Mouse (Mus musculus) heart, embryonic 15.5 days (tissue): Measurements from ENCODE around the gene Ptprt. TPM values are rescaled to one million over a fixed set of nuclear protein-coding genes. Genes with fewer than 3 reads are reported as not detected.

ENCODE experiments used
- ATAC-seq: fragments of 200-750 bp; cut with Nextera tagmentation; replicated peaks from 2 replicates; pipeline ENCODE4 v1.8.0; 2017; ENCODE audit warnings: low read depth, moderate TSS enrichment; ENCODE audit not compliant: insufficient number of reproducible peaks, insufficient read depth, low FRiP score
- H3K27ac ChIP-seq: fragments of 300-500 bp; sonication (generic); 2 replicates; pipeline ENCODE4 v1.5.1; 2015; ENCODE audit warnings: mild to moderate bottlenecking, inconsistent platforms
- H3K27me3 ChIP-seq: fragments of 300-500 bp; sonication (generic); 2 replicates; pipeline ENCODE4 v1.6.1; 2015; ENCODE audit warnings: inconsistent platforms
- H3K36me3 ChIP-seq: fragments of 300-500 bp; sonication (generic); 2 replicates; pipeline ENCODE4 v1.6.1; 2015; ENCODE audit warnings: mild to moderate bottlenecking, inconsistent platforms
- H3K4me1 ChIP-seq: fragments of 300-500 bp; sonication (generic); replicated peaks from 2 replicates; pipeline ENCODE4 v1.6.1; 2015; ENCODE audit warnings: inconsistent platforms
- H3K4me2 ChIP-seq: fragments of 300-500 bp; sonication (generic); 2 replicates; pipeline ENCODE4 v1.6.1; 2015; ENCODE audit warnings: inconsistent platforms, mild to moderate bottlenecking, moderate library complexity
- H3K4me3 ChIP-seq: fragments of 300-500 bp; sonication (generic); 2 replicates; pipeline ENCODE4 v1.5.1; 2015; ENCODE audit warnings: mild to moderate bottlenecking, inconsistent platforms
- H3K9ac ChIP-seq: fragments of 300-500 bp; sonication (generic); 2 replicates; pipeline ENCODE4 v1.6.1; 2015; ENCODE audit warnings: mild to moderate bottlenecking, inconsistent platforms
- H3K9me3 ChIP-seq: fragments of 300-500 bp; sonication (generic); replicated peaks from 2 replicates; pipeline ENCODE4 v1.6.1; 2016; ENCODE audit warnings: inconsistent platforms
- WGBS: fragments of 180-500 bp; shearing (Covaris S2); methylation state at CpG from one replicate; pipeline ENCODE4 v1.1.7; 2015; ENCODE audit warnings: mixed read lengths; 5-methylcytosine and 5-hydroxymethylcytosine counted together
- polyA plus RNA-seq: library from polyadenylated mRNA; unstranded; fragments of >200 nt; fragmentation: Nextera tagmentation; extraction: Ambion mirVana; gene quantifications from 2 replicates; pipeline ENCODE4 v1.2.1, GENCODE M21; 2015

Ptprt gene
- polyA plus RNA-seq, 1 experiment from 2014 or later, result 0.13 TPM

- H3K4me3 ChIP-seq, result no peak overlapping the region
- H3K27ac ChIP-seq, result no peak overlapping the region
- no peak overlapping the region for H3K9ac ChIP-seq
- no peak for ATAC-seq
- no peak overlapping the region for H3K4me2 ChIP-seq
- no peaks in the 10 kb centered on the region for H3K9me3 ChIP-seq
- 60% methylated on average over 4 of the region's 4 CpGs for WGBS
- no peaks in the 10 kb centered on the region for H3K36me3 ChIP-seq
- no peaks in the 10 kb centered on the region for H3K27me3 ChIP-seq
- no peaks in the 10 kb centered on the region for H3K4me1 ChIP-seq
Measured at GRCm38 (mm10) chr2:162411014-162411413, 249.9 kb downstream of the Ptprt start.

- Histone ChIP-seq H3K9me3 (no peaks in the 10 kb centered on the region), H3K4me3 (no peak overlapping the region), H3K9ac (no peak overlapping the region), H3K4me2 (no peak overlapping the region), H3K4me1 (no peaks in the 10 kb centered on the region), H3K36me3 (no peaks in the 10 kb centered on the region), H3K27me3 (no peaks in the 10 kb centered on the region), H3K27ac (no peak overlapping the region)
- 63% methylated on average over 8 of the region's 8 CpGs for whole genome bisulfite sequencing
- no peak for ATAC-seq
Measured at GRCm38 (mm10) chr2:162409245-162409644, 251.7 kb downstream of the Ptprt start.

GRCm38 (mm10) chr2:162401316-162402100 is 259.4 kb downstream of the Ptprt start:
- Histone ChIP-seq H3K27ac (no peak overlapping the region), H3K9me3 (no peaks in the 10 kb centered on the region), H3K4me1 (no peaks in the 10 kb centered on the region), H3K4me2 (no peak overlapping the region), H3K4me3 (no peak overlapping the region), H3K27me3 (no peaks in the 10 kb centered on the region), H3K9ac (no peak overlapping the region), H3K36me3 (no peaks in the 10 kb centered on the region)
- WGBS, result 53% methylated on average over 6 of the region's 6 CpGs
- ATAC-seq, result no peak

GRCm38 (mm10) chr2:162394601-162395000 is 266.3 kb downstream of the Ptprt start:
- H3K4me3 ChIP-seq, result no peak overlapping the region
- H3K4me1 ChIP-seq, result no peaks in the 10 kb centered on the region
- no peaks in the 10 kb centered on the region for H3K36me3 ChIP-seq
- no peaks in the 10 kb centered on the region for H3K9me3 ChIP-seq
- no peak for ATAC-seq
- 54% methylated on average over 6 of the region's 6 CpGs for WGBS
- no peak overlapping the region for H3K4me2 ChIP-seq
- H3K27me3 ChIP-seq, result no peaks in the 10 kb centered on the region
- H3K9ac ChIP-seq, result no peak overlapping the region
- no peak overlapping the region for H3K27ac ChIP-seq

- Histone ChIP-seq H3K4me1 (no peaks in the 10 kb centered on the region), H3K27me3 (no peaks in the 10 kb centered on the region), H3K4me3 (no peak overlapping the region), H3K27ac (no peak overlapping the region), H3K4me2 (no peak overlapping the region), H3K9ac (no peak overlapping the region), H3K36me3 (no peaks in the 10 kb centered on the region), H3K9me3 (no peaks in the 10 kb centered on the region)
- WGBS, result 80% methylated on average over 4 of the region's 4 CpGs
- no peak for ATAC-seq
Measured at GRCm38 (mm10) chr2:162391834-162392233, 269.1 kb downstream of the Ptprt start.

GRCm38 (mm10) chr2:162377309-162377708 is 283.6 kb downstream of the Ptprt start:
- Histone ChIP-seq H3K4me3 (no peak overlapping the region), H3K4me1 (no peaks in the 10 kb centered on the region), H3K9ac (no peak overlapping the region), H3K4me2 (no peak overlapping the region), H3K27ac (no peak overlapping the region), H3K9me3 (no peaks in the 10 kb centered on the region), H3K27me3 (no peaks in the 10 kb centered on the region), H3K36me3 (no peaks in the 10 kb centered on the region)
- no peak for ATAC-seq
- 85% methylated on average over 7 of the region's 7 CpGs for WGBS

GRCm38 (mm10) chr2:162349047-162349446 is 311.9 kb downstream of the Ptprt start:
- H3K4me2 ChIP-seq, result no peak overlapping the region
- no peaks in the 10 kb centered on the region for H3K27me3 ChIP-seq
- H3K27ac ChIP-seq, result no peak overlapping the region
- ATAC-seq, result no peak
- no peak overlapping the region for H3K9ac ChIP-seq
- no peaks in the 10 kb centered on the region for H3K4me1 ChIP-seq
- 33% methylated on average over 1 of the region's 1 CpGs for WGBS
- H3K9me3 ChIP-seq, result no peaks in the 10 kb centered on the region
- no peaks in the 10 kb centered on the region for H3K36me3 ChIP-seq
- H3K4me3 ChIP-seq, result no peak overlapping the region

GRCm38 (mm10) chr2:162341846-162342245 is 319.1 kb downstream of the Ptprt start:
- Histone ChIP-seq H3K4me3 (no peak overlapping the region), H3K9ac (no peak overlapping the region), H3K36me3 (no peaks in the 10 kb centered on the region), H3K4me2 (no peak overlapping the region), H3K9me3 (no peaks in the 10 kb centered on the region), H3K4me1 (no peaks in the 10 kb centered on the region), H3K27me3 (no peaks in the 10 kb centered on the region), H3K27ac (no peak overlapping the region)
- WGBS, result 64% methylated on average over 2 of the region's 2 CpGs
- ATAC-seq, result no peak

- Histone ChIP-seq H3K4me2 (no peak overlapping the region), H3K27me3 (no peaks in the 10 kb centered on the region), H3K36me3 (no peaks in the 10 kb centered on the region), H3K9ac (no peak overlapping the region), H3K4me3 (no peak overlapping the region), H3K27ac (no peak overlapping the region), H3K9me3 (no peaks in the 10 kb centered on the region), H3K4me1 (no peaks in the 10 kb centered on the region)
- ATAC-seq, result no peak
- 81% methylated on average over 1 of the region's 1 CpGs for WGBS
Measured at GRCm38 (mm10) chr2:162340231-162340630, 320.7 kb downstream of the Ptprt start.

- no peak for ATAC-seq
- Histone ChIP-seq H3K27ac (no peak overlapping the region), H3K27me3 (no peaks in the 10 kb centered on the region), H3K9me3 (no peaks in the 10 kb centered on the region), H3K4me2 (no peak overlapping the region), H3K4me3 (no peak overlapping the region), H3K9ac (no peak overlapping the region), H3K4me1 (no peaks in the 10 kb centered on the region), H3K36me3 (no peaks in the 10 kb centered on the region)
- WGBS, result 60% methylated on average over 5 of the region's 5 CpGs
Measured at GRCm38 (mm10) chr2:162332066-162332683, 328.8 kb downstream of the Ptprt start.

GRCm38 (mm10) chr2:162329430-162329829 is 331.5 kb downstream of the Ptprt start:
- H3K4me3 ChIP-seq, result no peak overlapping the region
- H3K27me3 ChIP-seq, result no peaks in the 10 kb centered on the region
- no peaks in the 10 kb centered on the region for H3K36me3 ChIP-seq
- WGBS, result 75% methylated on average over 9 of the region's 9 CpGs
- H3K4me2 ChIP-seq, result no peak overlapping the region
- H3K9me3 ChIP-seq, result no peaks in the 10 kb centered on the region
- ATAC-seq, result no peak
- no peaks in the 10 kb centered on the region for H3K4me1 ChIP-seq
- no peak overlapping the region for H3K27ac ChIP-seq
- no peak overlapping the region for H3K9ac ChIP-seq

- ATAC-seq, result no peak
- H3K4me2 ChIP-seq, result no peak overlapping the region
- no peak overlapping the region for H3K9ac ChIP-seq
- WGBS, result 69% methylated on average over 5 of the region's 5 CpGs
- H3K9me3 ChIP-seq, result 0 out of 2 replicates have a peak, but pooled peaks cover 4% of the 10 kb centered on the region
- H3K4me3 ChIP-seq, result no peak overlapping the region
- H3K4me1 ChIP-seq, result no peaks in the 10 kb centered on the region
- no peaks in the 10 kb centered on the region for H3K36me3 ChIP-seq
- no peak overlapping the region for H3K27ac ChIP-seq
- H3K27me3 ChIP-seq, result no peaks in the 10 kb centered on the region
Measured at GRCm38 (mm10) chr2:162322411-162322810, 338.5 kb downstream of the Ptprt start.
